Mouse (Mus musculus): Measurements from ENCODE around the gene Arfgap3. TPM values are rescaled to one million over a fixed set of nuclear protein-coding genes. Genes with fewer than 3 reads are reported as not detected.
A peak's percentile ranks its signal among the peaks of the same experiment; 100 is the strongest.

The Arfgap3 gene
- polyA plus RNA-seq, 1 experiment = 139 TPM

- no peaks in the 10 kb centered on the region for H3K4me1 ChIP-seq (ENCODE audit: control insufficient read depth, insufficient read depth, low read length)
- no peak overlapping the region for H3K4me3 ChIP-seq (ENCODE audit: control insufficient read depth, low read depth, low read length)
- no peak for TF ChIP-seq POLR2A (IDR thresholded peaks at IDR 0.05; ENCODE audit: control insufficient read depth, low read depth, low read length)
- TF ChIP-seq CTCF (IDR thresholded peaks at IDR 0.05; ENCODE audit: control insufficient read depth, insufficient read depth, insufficient replicate concordance, low read depth, low read length) = no peak
- no peaks in the 10 kb centered on the region for H3K27me3 ChIP-seq (ENCODE audit: control insufficient read depth, insufficient read depth, low read length)
- H3K36me3 ChIP-seq (ENCODE audit: control insufficient read depth, insufficient read depth, low read length) = no peaks in the 10 kb centered on the region
- no peak overlapping the region for H3K27ac ChIP-seq (ENCODE audit: control insufficient read depth, insufficient read depth, low read depth, low read length)
Measured at GRCm38 (mm10) chr15:83257906-83258305, 92.1 kb downstream of the Arfgap3 start.

DNA sequence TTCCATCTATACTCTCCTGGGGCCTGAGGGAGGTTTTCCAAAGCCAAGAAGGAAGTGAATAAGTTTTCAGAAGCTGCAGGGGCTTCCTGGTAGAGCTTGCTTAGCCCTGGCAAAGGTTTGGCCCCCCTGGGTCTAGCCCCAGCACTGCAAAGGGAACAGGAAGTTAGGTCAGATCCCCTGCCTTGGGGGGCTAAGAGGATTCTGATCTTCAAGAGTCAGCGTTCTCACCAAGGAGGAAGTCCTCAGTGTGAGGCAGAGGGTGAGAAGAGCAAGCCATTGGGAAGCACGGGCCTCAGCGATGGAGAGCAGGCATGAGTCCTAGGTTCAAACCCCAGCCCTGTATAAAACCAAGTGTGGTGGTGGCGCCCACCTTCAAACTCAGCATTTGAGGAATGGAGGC lies 93.6 kb downstream of the Arfgap3 start:
- H3K27me3 ChIP-seq (ENCODE audit: control insufficient read depth, insufficient read depth, low read length) = no peaks in the 10 kb centered on the region
- no peaks in the 10 kb centered on the region for H3K36me3 ChIP-seq (ENCODE audit: control insufficient read depth, insufficient read depth, low read length)
- no peak overlapping the region for H3K4me3 ChIP-seq (ENCODE audit: control insufficient read depth, low read depth, low read length)
- TF ChIP-seq CTCF (IDR thresholded peaks at IDR 0.05; ENCODE audit: control insufficient read depth, insufficient read depth, insufficient replicate concordance, low read depth, low read length) = no peak
- TF ChIP-seq POLR2A (IDR thresholded peaks at IDR 0.05; ENCODE audit: control insufficient read depth, low read depth, low read length) = no peak
- H3K27ac ChIP-seq (ENCODE audit: control insufficient read depth, insufficient read depth, low read depth, low read length) = no peak overlapping the region
- peaks cover 3% of the 10 kb centered on the region for H3K4me1 ChIP-seq (ENCODE audit: control insufficient read depth, insufficient read depth, low read length)

DNA sequence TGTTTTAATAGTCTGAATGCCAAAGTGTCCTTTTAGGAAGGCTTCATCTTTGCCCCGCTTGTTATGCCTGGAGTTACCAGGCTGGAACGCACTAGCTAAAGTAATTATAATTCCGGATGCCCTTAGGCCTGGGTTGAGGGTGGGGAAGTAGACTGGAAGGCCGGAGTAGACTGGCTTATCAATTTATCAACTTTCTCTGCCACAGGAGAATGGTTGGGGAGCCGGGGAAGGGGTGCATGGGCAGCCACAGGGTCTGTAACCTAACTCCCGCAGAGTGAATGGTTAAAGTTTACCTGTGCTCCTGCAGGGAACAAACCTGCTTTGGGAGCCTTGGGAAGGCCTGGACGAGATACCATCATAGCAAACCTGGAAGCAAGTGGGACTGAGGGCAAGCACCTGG lies 94.1 kb downstream of the Arfgap3 start:
- Histone ChIP-seq H3K27ac (ENCODE audit: control insufficient read depth, insufficient read depth, low read depth, low read length) (no peak overlapping the region), H3K36me3 (ENCODE audit: control insufficient read depth, insufficient read depth, low read length) (no peaks in the 10 kb centered on the region), H3K27me3 (ENCODE audit: control insufficient read depth, insufficient read depth, low read length) (no peaks in the 10 kb centered on the region), H3K4me3 (ENCODE audit: control insufficient read depth, low read depth, low read length) (no peak overlapping the region), H3K4me1 (ENCODE audit: control insufficient read depth, insufficient read depth, low read length) (peaks cover 6% of the 10 kb centered on the region)
- TF ChIP-seq POLR2A (IDR thresholded peaks at IDR 0.05; ENCODE audit: control insufficient read depth, low read depth, low read length) (no peak), CTCF (IDR thresholded peaks at IDR 0.05; ENCODE audit: control insufficient read depth, insufficient read depth, insufficient replicate concordance, low read depth, low read length) (no peak)

GRCm38 (mm10) chr15:83255191-83255782 lies 94.8 kb downstream of the Arfgap3 start:
- Histone ChIP-seq H3K4me3 (ENCODE audit: control insufficient read depth, low read depth, low read length) (no peak overlapping the region), H3K27ac (ENCODE audit: control insufficient read depth, insufficient read depth, low read depth, low read length) (no peak overlapping the region), H3K27me3 (ENCODE audit: control insufficient read depth, insufficient read depth, low read length) (no peaks in the 10 kb centered on the region), H3K4me1 (ENCODE audit: control insufficient read depth, insufficient read depth, low read length) (peaks cover 6% of the 10 kb centered on the region), H3K36me3 (ENCODE audit: control insufficient read depth, insufficient read depth, low read length) (no peaks in the 10 kb centered on the region)
- TF ChIP-seq POLR2A (IDR thresholded peaks at IDR 0.05; ENCODE audit: control insufficient read depth, low read depth, low read length) (no peak), CTCF (IDR thresholded peaks at IDR 0.05; ENCODE audit: control insufficient read depth, insufficient read depth, insufficient replicate concordance, low read depth, low read length) (peak; percentile 72; the same call in 1 of the 2 replicates)

DNA sequence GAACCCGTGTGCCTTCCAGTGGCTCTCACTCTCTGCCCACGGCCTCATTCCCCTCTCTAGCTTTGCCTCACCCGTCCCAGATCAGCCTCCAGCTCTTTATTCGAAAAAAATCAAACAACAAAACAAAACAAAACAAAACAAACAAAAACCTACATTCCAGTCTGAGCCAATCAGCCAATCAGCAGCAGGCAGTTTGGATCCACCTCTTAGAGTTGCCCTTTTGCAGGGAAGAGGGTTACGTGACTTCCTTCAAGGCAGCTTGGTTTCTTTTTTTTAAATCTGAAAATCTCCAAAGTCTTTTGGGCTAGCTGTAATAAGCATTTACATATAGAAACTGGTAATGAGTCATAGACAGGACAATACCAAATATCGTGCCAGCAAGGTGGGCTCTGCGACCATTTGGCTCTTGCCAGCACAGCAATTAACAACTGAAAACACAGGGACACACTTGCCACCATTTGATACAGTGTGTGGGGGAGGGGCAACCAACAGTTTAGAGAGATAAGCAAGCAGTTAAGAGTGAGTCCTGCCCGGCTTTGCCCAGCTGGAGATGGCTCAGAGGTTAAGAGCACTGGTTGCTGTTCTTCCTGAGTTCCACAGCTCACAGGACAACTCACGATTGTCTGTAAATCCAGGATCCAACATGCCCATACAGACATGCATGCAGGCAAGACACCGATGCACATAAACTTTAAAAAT lies 95.5 kb downstream of the Arfgap3 start:
- no peak overlapping the region for H3K4me3 ChIP-seq (ENCODE audit: control insufficient read depth, low read depth, low read length)
- no peaks in the 10 kb centered on the region for H3K36me3 ChIP-seq (ENCODE audit: control insufficient read depth, insufficient read depth, low read length)
- TF ChIP-seq POLR2A (IDR thresholded peaks at IDR 0.05; ENCODE audit: control insufficient read depth, low read depth, low read length) (no peak), CTCF (IDR thresholded peaks at IDR 0.05; ENCODE audit: control insufficient read depth, insufficient read depth, insufficient replicate concordance, low read depth, low read length) (no peak)
- H3K27me3 ChIP-seq (ENCODE audit: control insufficient read depth, insufficient read depth, low read length) = no peaks in the 10 kb centered on the region
- no peak overlapping the region for H3K27ac ChIP-seq (ENCODE audit: control insufficient read depth, insufficient read depth, low read depth, low read length)
- H3K4me1 ChIP-seq (ENCODE audit: control insufficient read depth, insufficient read depth, low read length) = peaks cover 6% of the 10 kb centered on the region

- no peak overlapping the region for H3K27ac ChIP-seq (ENCODE audit: control insufficient read depth, insufficient read depth, low read depth, low read length)
- H3K4me3 ChIP-seq (ENCODE audit: control insufficient read depth, low read depth, low read length) = no peak overlapping the region
- no peaks in the 10 kb centered on the region for H3K36me3 ChIP-seq (ENCODE audit: control insufficient read depth, insufficient read depth, low read length)
- no peak for TF ChIP-seq POLR2A (IDR thresholded peaks at IDR 0.05; ENCODE audit: control insufficient read depth, low read depth, low read length)
- TF ChIP-seq CTCF (IDR thresholded peaks at IDR 0.05; ENCODE audit: control insufficient read depth, insufficient read depth, insufficient replicate concordance, low read depth, low read length) = no peak
- H3K4me1 ChIP-seq (ENCODE audit: control insufficient read depth, insufficient read depth, low read length) = peaks cover 6% of the 10 kb centered on the region
- H3K27me3 ChIP-seq (ENCODE audit: control insufficient read depth, insufficient read depth, low read length) = no peaks in the 10 kb centered on the region
Measured at GRCm38 (mm10) chr15:83252060-83252459, 98.0 kb downstream of the Arfgap3 start.

DNA sequence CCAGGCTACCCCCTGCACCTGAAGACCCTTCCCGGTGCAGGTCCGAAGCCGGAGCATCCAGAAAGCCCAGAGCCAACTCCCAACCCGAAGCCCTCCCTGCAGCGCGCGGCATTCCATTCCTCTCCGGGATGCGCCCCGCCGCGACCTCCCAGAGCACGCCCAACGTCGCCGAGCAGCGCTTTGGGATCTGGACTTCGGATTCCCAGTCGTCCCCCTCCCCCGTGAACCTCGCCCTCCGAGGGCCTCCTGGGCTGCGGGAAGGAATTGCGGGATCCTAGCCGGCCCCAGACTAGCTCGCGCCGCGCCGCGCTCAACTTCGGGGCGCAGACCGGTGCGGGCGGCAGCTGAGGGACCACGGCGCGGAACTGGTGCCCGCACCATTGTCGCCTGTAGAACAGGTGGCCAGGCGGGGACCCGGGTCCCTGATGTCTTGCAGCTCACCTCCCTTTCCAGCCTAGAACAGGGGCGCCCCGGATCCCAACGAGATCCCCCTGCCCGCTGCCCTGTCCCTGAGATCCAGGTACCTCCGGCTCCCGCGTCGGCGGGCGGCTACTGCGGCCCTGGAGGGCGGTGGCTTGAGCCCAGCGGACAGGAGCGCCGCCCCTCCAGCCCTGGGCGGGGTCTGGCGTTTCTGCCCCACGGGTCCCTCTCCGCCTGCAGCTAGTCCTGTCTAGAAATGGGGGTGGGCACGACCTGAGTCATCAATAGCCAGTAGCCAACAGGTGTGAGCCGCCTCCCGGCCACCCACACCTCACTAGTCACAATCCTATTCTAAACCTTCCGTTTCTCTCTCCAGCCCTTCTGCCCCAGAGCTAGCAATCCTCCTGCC lies 98.7 kb downstream of the Arfgap3 start, which contains the start of gene A4galt:
TSS of gene A4galt (minus strand) at position 599 of the 829 bp plus-strand sequence.
- H3K36me3 ChIP-seq (ENCODE audit: control insufficient read depth, insufficient read depth, low read length) = no peaks in the 10 kb centered on the region
- H3K27me3 ChIP-seq (ENCODE audit: control insufficient read depth, insufficient read depth, low read length) = no peaks in the 10 kb centered on the region
- peak within 1 kb of the TSS; percentile 22 for H3K27ac ChIP-seq (ENCODE audit: control insufficient read depth, insufficient read depth, low read depth, low read length)
- peaks cover 6% of the 10 kb centered on the region for H3K4me1 ChIP-seq (ENCODE audit: control insufficient read depth, insufficient read depth, low read length)
- TF ChIP-seq CTCF (IDR thresholded peaks at IDR 0.05; ENCODE audit: control insufficient read depth, insufficient read depth, insufficient replicate concordance, low read depth, low read length) (no peak), POLR2A (IDR thresholded peaks at IDR 0.05; ENCODE audit: control insufficient read depth, low read depth, low read length) (0 out of 2 replicates have a peak, but pooled peaks have one; percentile 37)
- H3K4me3 ChIP-seq (ENCODE audit: control insufficient read depth, low read depth, low read length) = peak within 1 kb of the TSS; percentile 58
